Comparison of ENCODE assay signal across 7 mouse cellular contexts in genomic region chr9:41611534-41612451, GRCm38 (mm10).
DNase-seq lines count a peak whose midpoint lies in the region; ATAC-seq lines count a peak whose summit lies in the region.

No protein-coding gene starts in this region.

- peak overlapping the region; percentile 21; the same call in 1 of the 2 replicates for H3K9ac ChIP-seq in midbrain, embryonic 15.5 days

- peaks cover 52% of the 10 kb centered on the region for H3K4me1 ChIP-seq in midbrain, embryonic 15.5 days

- intact Hi-C loops in heart, postnatal 10 days (cut with DNase I): no loop called here

- no peaks in the 10 kb centered on the region for H3K27me3 ChIP-seq in midbrain, embryonic 15.5 days (replicated peaks)

- no peaks in the 10 kb centered on the region for H3K9me3 ChIP-seq in midbrain, embryonic 15.5 days

- peak; percentile 94 for ATAC-seq in midbrain, embryonic 15.5 days (replicated peaks)
- no peak for ATAC-seq in activated CD4-positive, CD25-positive, alpha-beta regulatory T cell, adult 4 months

- 3% methylated on average over 11 of the region's 11 CpGs for WGBS in midbrain, embryonic 15.5 days

- H3K4me3 ChIP-seq in midbrain, embryonic 15.5 days: no peak overlapping the region

- H3K4me2 ChIP-seq in midbrain, embryonic 15.5 days: peak overlapping the region; percentile 36

- H3K36me3 ChIP-seq in midbrain, embryonic 15.5 days (replicated peaks): no peaks in the 10 kb centered on the region

- peak; percentile 7 for DNase-seq in ovary, postnatal 36 days (ENCODE audit: low spot score)
- no peak for DNase-seq in ovary, postnatal 14 days (ENCODE audit: low spot score)
- peak; percentile 94 for DNase-seq in embryo, embryonic 11 days
- peak; percentile 37 to 46 for DNase-seq in heart, postnatal 10 days
- peak; percentile 48 to 55 for DNase-seq in layer of hippocampus, postnatal 36 days

- peak overlapping the region; percentile 88 for H3K27ac ChIP-seq in midbrain, embryonic 15.5 days
